Mouse (Mus musculus) forebrain, embryonic 10.5 days (tissue): ENCODE measurements around the gene Gpr155. TPM values are rescaled to one million over a fixed set of nuclear protein-coding genes. Genes with fewer than 3 reads are reported as not detected.

Experiments
- DNase-seq: peaks from one replicate; pipeline ENCODE4 v3.0.0-alpha.2; 2017; ENCODE audit warnings: low spot score; ENCODE audit errors: extremely low spot score
- H3K27ac ChIP-seq: fragments of 300-500 bp; sonication (generic); 2 replicates; pipeline ENCODE4 v1.5.1; 2016; ENCODE audit warnings: mild to moderate bottlenecking
- H3K27me3 ChIP-seq: fragments of 300-500 bp; sonication (generic); 2 replicates; pipeline ENCODE4 v1.6.1; 2016; ENCODE audit warnings: mild to moderate bottlenecking; ENCODE audit not compliant: poor library complexity, severe bottlenecking
- H3K36me3 ChIP-seq: fragments of 300-500 bp; sonication (generic); replicated peaks from 2 replicates; pipeline ENCODE4 v1.6.1; 2016; ENCODE audit warnings: mild to moderate bottlenecking, moderate library complexity
- H3K4me1 ChIP-seq: fragments of 300-500 bp; sonication (generic); 2 replicates; pipeline ENCODE4 v1.6.1; 2016
- H3K4me3 ChIP-seq: fragments of 300-500 bp; sonication (generic); 2 replicates; pipeline ENCODE4 v1.5.1; 2016; ENCODE audit warnings: mild to moderate bottlenecking, moderate library complexity
- H3K9me3 ChIP-seq: fragments of 300-500 bp; sonication (generic); 2 replicates; pipeline ENCODE4 v1.6.1; 2016; ENCODE audit warnings: mild to moderate bottlenecking, moderate library complexity
- WGBS: fragments of 180-500 bp; shearing (Covaris S2); methylation state at CpG from one replicate; pipeline ENCODE4 v1.1.7; 2016; 5-methylcytosine and 5-hydroxymethylcytosine counted together
- polyA plus RNA-seq: library from polyadenylated mRNA; unstranded; fragments of >200 nt; fragmentation: Nextera tagmentation; extraction: Ambion mirVana; gene quantifications from 2 replicates; pipeline ENCODE4 v1.2.1, GENCODE M21; 2016

Gene Gpr155
- polyA plus RNA-seq, 1 experiment from 2014 or later, result 2.2 TPM

DNA sequence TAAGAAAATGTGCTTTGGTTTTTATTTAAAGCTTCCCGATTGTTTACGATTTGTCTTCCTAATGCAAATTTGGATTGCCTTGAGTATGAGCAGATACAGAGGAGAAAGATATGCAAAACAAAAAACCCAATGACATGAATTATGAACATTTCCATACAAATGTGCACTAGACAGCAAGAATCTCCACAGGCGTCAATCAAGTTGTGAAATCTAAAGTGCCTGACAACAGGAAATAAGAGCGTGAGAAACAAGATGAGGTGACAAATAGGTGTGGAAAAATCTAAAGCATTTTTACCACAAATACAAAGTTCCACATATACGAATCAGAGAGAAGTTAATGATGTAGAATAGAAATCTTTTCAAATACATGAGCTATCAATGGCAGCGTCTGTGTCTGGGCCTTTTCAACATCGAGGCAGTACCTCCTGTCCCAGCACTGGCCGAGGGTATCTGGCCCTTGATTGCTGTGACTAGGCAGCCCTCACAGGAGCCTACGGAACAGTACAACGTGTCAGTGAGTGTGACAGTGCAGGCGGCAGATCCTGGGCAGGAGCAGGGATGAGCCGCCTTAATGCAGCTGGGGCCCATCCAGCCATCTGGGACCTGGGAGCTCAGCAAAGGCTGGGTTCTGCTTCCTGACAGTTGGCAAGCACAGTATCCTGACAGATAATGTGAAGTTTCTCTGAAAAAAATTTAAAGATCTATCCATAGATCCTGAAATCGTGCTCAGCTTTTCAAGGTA, 39.9 kb downstream of the Gpr155 start:
- DNase-seq, result no peak
- Histone ChIP-seq H3K4me3 (no peak overlapping the region), H3K9me3 (no peaks in the 10 kb centered on the region), H3K36me3 (no peaks in the 10 kb centered on the region), H3K27ac (no peak overlapping the region), H3K4me1 (peaks cover 8% of the 10 kb centered on the region), H3K27me3 (no peaks in the 10 kb centered on the region)
- WGBS, result 78% methylated on average over 13 of the region's 13 CpGs

GRCm38 (mm10) chr2:73345204-73345603, 41.2 kb downstream of the Gpr155 start:
- DNase-seq, result no peak
- Histone ChIP-seq H3K4me1 (0 out of 2 replicates have a peak, but pooled peaks cover 7% of the 10 kb centered on the region), H3K27ac (no peak overlapping the region), H3K36me3 (no peaks in the 10 kb centered on the region), H3K4me3 (no peak overlapping the region), H3K27me3 (no peaks in the 10 kb centered on the region), H3K9me3 (no peaks in the 10 kb centered on the region)
- 84% methylated on average over 4 of the region's 4 CpGs for WGBS

GRCm38 (mm10) chr2:73343701-73344100, 42.7 kb downstream of the Gpr155 start:
- H3K9me3 ChIP-seq, result no peaks in the 10 kb centered on the region
- H3K27me3 ChIP-seq, result no peaks in the 10 kb centered on the region
- no peak overlapping the region for H3K4me3 ChIP-seq
- 0 out of 2 replicates have a peak, but pooled peaks cover 7% of the 10 kb centered on the region for H3K4me1 ChIP-seq
- H3K36me3 ChIP-seq, result no peaks in the 10 kb centered on the region
- DNase-seq, result no peak
- no peak overlapping the region for H3K27ac ChIP-seq
- WGBS, result 91% methylated on average over 5 of the region's 5 CpGs

GRCm38 (mm10) chr2:73338415-73338814, 48.0 kb downstream of the Gpr155 start:
- 79% methylated on average over 8 of the region's 8 CpGs for WGBS

GRCm38 (mm10) chr2:73335949-73336348, 50.4 kb downstream of the Gpr155 start:
- 89% methylated on average over 3 of the region's 3 CpGs for WGBS
- Histone ChIP-seq H3K4me3 (no peak overlapping the region), H3K4me1 (no peaks in the 10 kb centered on the region), H3K27ac (no peak overlapping the region), H3K9me3 (no peaks in the 10 kb centered on the region), H3K36me3 (no peaks in the 10 kb centered on the region), H3K27me3 (no peaks in the 10 kb centered on the region)
- no peak for DNase-seq

More at GRCm38 (mm10) chr2:73338415-73338814, 48.0 kb downstream of the Gpr155 start:
- H3K4me3 ChIP-seq, result no peak overlapping the region
- no peaks in the 10 kb centered on the region for H3K27me3 ChIP-seq
- H3K27ac ChIP-seq, result no peak overlapping the region
- DNase-seq, result no peak
- no peaks in the 10 kb centered on the region for H3K9me3 ChIP-seq
- no peaks in the 10 kb centered on the region for H3K36me3 ChIP-seq
- no peaks in the 10 kb centered on the region for H3K4me1 ChIP-seq

DNA sequence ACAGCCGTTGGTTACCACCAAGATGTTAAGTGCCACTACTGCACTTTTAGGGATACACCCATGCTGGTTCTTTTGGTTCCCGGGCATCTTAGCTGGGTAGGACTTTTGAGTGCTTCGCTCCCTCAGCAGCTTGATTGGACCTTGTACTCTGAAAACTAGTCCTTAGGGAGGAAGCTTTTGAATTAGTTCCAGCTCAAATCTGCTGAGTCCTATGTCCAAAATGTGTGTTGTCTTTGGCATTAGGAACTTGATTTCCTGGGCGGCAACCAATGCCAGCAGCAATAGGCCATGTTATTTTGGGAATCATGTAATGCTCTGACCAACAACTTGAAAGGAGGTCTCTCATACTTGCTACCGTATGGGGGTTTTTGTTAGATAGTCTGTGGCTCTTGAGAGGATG, 60.5 kb downstream of the Gpr155 start:
- Histone ChIP-seq H3K9me3 (no peaks in the 10 kb centered on the region), H3K4me1 (0 out of 2 replicates have a peak, but pooled peaks cover 4% of the 10 kb centered on the region), H3K27me3 (no peaks in the 10 kb centered on the region), H3K36me3 (no peaks in the 10 kb centered on the region), H3K27ac (no peak overlapping the region), H3K4me3 (no peak overlapping the region)
- no peak for DNase-seq
- 92% methylated on average over 5 of the region's 5 CpGs for WGBS

- no peak for DNase-seq
- 0 out of 2 replicates have a peak, but pooled peaks cover 4% of the 10 kb centered on the region for H3K4me1 ChIP-seq
- WGBS, result 72% methylated on average over 12 of the region's 12 CpGs
- no peak overlapping the region for H3K4me3 ChIP-seq
- H3K9me3 ChIP-seq, result no peaks in the 10 kb centered on the region
- no peak overlapping the region for H3K27ac ChIP-seq
- no peaks in the 10 kb centered on the region for H3K27me3 ChIP-seq
- H3K36me3 ChIP-seq, result 0 out of 2 replicates have a peak, but pooled peaks cover 2% of the 10 kb centered on the region
Observed at GRCm38 (mm10) chr2:73322991-73323390, 63.4 kb downstream of the Gpr155 start.

DNA sequence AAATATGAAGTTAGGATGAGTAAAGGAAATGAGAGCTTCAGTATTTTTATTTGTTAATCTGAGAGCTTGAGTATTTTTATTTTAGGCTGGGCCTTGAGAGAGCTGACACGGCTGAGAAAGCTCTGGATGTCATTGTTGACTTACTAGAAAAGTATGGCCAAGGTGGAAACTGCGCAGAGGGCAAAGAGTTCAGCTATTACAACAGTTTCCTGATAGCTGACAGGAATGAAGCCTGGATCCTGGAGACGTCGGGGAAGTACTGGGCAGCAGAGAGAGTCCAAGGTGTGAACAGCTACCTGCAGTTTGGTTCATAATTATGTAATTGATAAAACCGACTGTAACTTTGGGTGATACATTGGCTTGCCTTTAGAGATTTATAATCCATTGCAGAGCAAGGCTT, 67.2 kb downstream of the Gpr155 start:
- H3K27ac ChIP-seq, result no peak overlapping the region
- H3K4me1 ChIP-seq, result 0 out of 2 replicates have a peak, but pooled peaks cover 4% of the 10 kb centered on the region
- no peak for DNase-seq
- H3K4me3 ChIP-seq, result no peak overlapping the region
- WGBS, result 87% methylated on average over 5 of the region's 5 CpGs
- H3K9me3 ChIP-seq, result no peaks in the 10 kb centered on the region
- 0 out of 2 replicates have a peak, but pooled peaks cover 2% of the 10 kb centered on the region for H3K36me3 ChIP-seq
- H3K27me3 ChIP-seq, result no peaks in the 10 kb centered on the region

GRCm38 (mm10) chr2:73317426-73317825, 68.9 kb downstream of the Gpr155 start:
- Histone ChIP-seq H3K36me3 (0 out of 2 replicates have a peak, but pooled peaks cover 2% of the 10 kb centered on the region), H3K9me3 (no peaks in the 10 kb centered on the region), H3K4me1 (peaks cover 6% of the 10 kb centered on the region), H3K4me3 (no peak overlapping the region), H3K27ac (no peak overlapping the region), H3K27me3 (no peaks in the 10 kb centered on the region)
- no peak for DNase-seq
- WGBS, result 95% methylated on average over 9 of the region's 9 CpGs

GRCm38 (mm10) chr2:73314311-73314710, 72.1 kb downstream of the Gpr155 start:
- Histone ChIP-seq H3K27me3 (no peaks in the 10 kb centered on the region), H3K36me3 (peaks cover 9% of the 10 kb centered on the region), H3K4me1 (peaks cover 18% of the 10 kb centered on the region), H3K4me3 (no peak overlapping the region), H3K27ac (no peak overlapping the region), H3K9me3 (no peaks in the 10 kb centered on the region)
- WGBS, result 85% methylated on average over 3 of the region's 3 CpGs
- DNase-seq, result no peak

- whole genome bisulfite sequencing, result 52% methylated on average over 14 of the region's 14 CpGs
- DNase-seq, result peak; percentile 34
- Histone ChIP-seq H3K36me3 (peaks cover 18% of the 10 kb centered on the region), H3K27ac (peak overlapping the region; percentile 88), H3K4me1 (peaks cover 18% of the 10 kb centered on the region), H3K27me3 (no peaks in the 10 kb centered on the region), H3K9me3 (no peaks in the 10 kb centered on the region), H3K4me3 (peak overlapping the region; percentile 79)
Observed at GRCm38 (mm10) chr2:73313117-73313501, 73.3 kb downstream of the Gpr155 start.

DNA sequence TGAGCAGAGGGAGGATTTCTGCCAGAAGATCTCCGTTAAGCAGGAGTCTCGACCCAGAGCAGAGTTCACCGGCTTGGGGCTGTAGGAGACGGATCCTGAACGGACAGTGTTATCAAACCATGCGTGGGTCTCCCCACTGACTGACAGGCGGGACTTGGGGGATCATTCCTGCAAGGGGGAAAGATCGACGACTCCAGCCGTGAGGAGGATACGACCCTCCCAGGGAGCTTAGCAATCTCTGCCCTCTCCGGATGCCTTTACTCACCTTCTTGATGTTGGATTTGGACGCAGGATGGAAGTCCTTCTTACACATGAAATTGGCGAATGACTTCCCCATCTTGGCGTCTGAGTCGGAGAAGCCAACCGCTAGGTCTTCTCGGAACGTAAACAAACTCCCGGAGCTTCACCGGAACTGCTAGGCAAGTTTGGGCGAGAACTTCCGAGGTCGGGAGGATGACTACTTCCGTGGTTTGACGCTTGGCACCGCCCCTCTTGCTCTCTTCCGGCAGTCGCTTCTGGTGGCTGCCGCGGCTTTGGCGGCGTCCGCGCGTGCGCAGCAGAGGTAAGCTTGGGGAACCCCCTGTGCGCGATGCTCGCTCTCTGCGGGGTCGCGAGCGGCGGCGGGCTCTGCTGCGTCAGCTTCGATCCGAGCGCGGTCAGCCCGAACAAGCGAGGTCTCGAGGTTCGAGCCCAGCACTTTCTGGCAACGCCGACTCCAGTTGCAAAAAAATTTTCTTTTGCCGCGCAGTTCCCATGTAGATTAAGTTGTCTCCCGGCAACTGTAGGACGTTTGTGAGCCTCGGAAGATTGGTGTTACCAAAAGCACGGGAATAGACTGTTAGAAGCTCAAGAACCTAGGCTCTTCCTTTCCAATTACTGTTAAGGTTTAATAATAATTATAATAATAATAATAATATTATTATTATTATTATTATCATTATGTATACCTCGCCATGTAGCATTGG, 73.9 kb downstream of the Gpr155 start, which contains the start of the genes Scrn3 and Cir1:
Gene Scrn3 (plus strand): TSS at position 450 of the 965 bp plus-strand sequence.
Gene Cir1 (minus strand): TSS at position 550 of the 965 bp plus-strand sequence.
- Histone ChIP-seq H3K9me3 (no peaks in the 10 kb centered on the region), H3K4me3 (peak within 1 kb of the TSS; percentile 79), H3K36me3 (peaks cover 22% of the 10 kb centered on the region), H3K27me3 (no peaks in the 10 kb centered on the region), H3K4me1 (peaks cover 18% of the 10 kb centered on the region), H3K27ac (peak within 1 kb of the TSS; percentile 88)
- WGBS, result under 1% methylated on average over 64 of the region's 64 CpGs
- peak; percentile 95 for DNase-seq
